Mouse (Mus musculus): ENCODE measurements around the gene Rapgef6. TPM values are rescaled to one million over a fixed set of nuclear protein-coding genes. Genes with fewer than 3 reads are reported as not detected.

Gene Rapgef6
- polyA plus RNA-seq, 1 experiment from 2014 or later = 40.9 TPM

DNA sequence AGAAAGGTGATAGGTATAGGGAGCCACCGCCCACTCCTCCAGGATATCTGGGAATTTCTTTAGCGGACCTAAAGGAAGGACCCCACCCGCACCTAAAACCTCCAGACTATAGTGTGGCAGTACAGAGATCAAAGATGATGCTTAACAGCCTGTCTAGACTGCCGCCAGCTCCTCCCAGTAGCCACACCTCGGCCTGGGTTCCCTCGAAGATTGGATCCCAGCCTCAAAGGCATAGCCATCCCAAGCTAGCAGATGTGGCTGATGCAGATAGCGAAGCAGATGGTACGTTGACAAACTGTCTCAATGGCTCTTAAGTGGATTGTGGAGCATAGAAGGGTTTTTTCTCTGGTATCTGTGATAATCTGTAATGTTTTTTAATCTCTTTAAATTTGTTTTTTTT is 171.6 kb downstream of the Rapgef6 start:
- H3K4me2 ChIP-seq (ENCODE audit: low read length) = no peak overlapping the region
- no peaks in the 10 kb centered on the region for H3K4me1 ChIP-seq (replicated peaks; ENCODE audit: control insufficient read depth, insufficient read depth, low read length)
- no peak overlapping the region for H3K27ac ChIP-seq (ENCODE audit: low read length)
- no peak overlapping the region for H3K4me3 ChIP-seq (replicated peaks; ENCODE audit: low read length)
- H3K36me3 ChIP-seq (ENCODE audit: control insufficient read depth, insufficient read depth) = peaks cover 16% of the 10 kb centered on the region
- no peaks in the 10 kb centered on the region for H3K27me3 ChIP-seq (replicated peaks; ENCODE audit: control insufficient read depth, insufficient read depth, low read length)
- no peak overlapping the region for H3K9ac ChIP-seq (replicated peaks; ENCODE audit: low read depth, low read length)
- no peak for ATAC-seq
- WGBS = 80% methylated on average over 8 of the region's 8 CpGs
- H3K9me3 ChIP-seq (ENCODE audit: control insufficient read depth, low read length) = no peaks in the 10 kb centered on the region

DNA sequence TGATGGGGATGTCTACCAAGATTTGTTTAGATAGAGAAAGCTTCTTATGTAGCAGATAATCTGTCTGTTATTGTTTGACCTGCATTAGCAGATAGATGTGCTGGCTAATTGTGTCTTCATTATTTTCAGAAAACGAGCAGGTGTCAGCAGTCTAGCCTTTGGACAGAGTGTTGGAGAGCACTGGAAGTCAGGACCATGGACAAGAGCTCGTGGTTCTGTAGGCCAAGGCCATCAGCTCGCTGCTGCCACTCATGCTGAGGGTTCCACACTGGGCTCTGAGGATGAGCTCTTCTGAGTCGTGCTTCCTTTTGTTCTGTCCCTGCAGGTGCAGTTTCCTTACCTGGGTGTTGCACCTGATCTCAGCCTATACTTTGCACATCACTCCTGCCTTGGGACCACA is 173.3 kb downstream of the Rapgef6 start:
- Histone ChIP-seq H3K4me1 (replicated peaks; ENCODE audit: control insufficient read depth, insufficient read depth, low read length) (no peaks in the 10 kb centered on the region), H3K4me3 (replicated peaks; ENCODE audit: low read length) (no peak overlapping the region), H3K9me3 (ENCODE audit: control insufficient read depth, low read length) (no peaks in the 10 kb centered on the region), H3K4me2 (ENCODE audit: low read length) (no peak overlapping the region), H3K9ac (replicated peaks; ENCODE audit: low read depth, low read length) (no peak overlapping the region), H3K27me3 (replicated peaks; ENCODE audit: control insufficient read depth, insufficient read depth, low read length) (no peaks in the 10 kb centered on the region), H3K27ac (ENCODE audit: low read length) (no peak overlapping the region), H3K36me3 (ENCODE audit: control insufficient read depth, insufficient read depth) (peaks cover 13% of the 10 kb centered on the region)
- 63% methylated on average over 4 of the region's 4 CpGs for WGBS
- ATAC-seq = no peak

- Histone ChIP-seq H3K36me3 (ENCODE audit: control insufficient read depth, insufficient read depth) (peaks cover 11% of the 10 kb centered on the region; the same call in 1 of the 2 replicates), H3K27ac (ENCODE audit: low read length) (no peak overlapping the region), H3K9ac (replicated peaks; ENCODE audit: low read depth, low read length) (no peak overlapping the region), H3K4me3 (replicated peaks; ENCODE audit: low read length) (no peak overlapping the region), H3K9me3 (ENCODE audit: control insufficient read depth, low read length) (no peaks in the 10 kb centered on the region), H3K4me2 (ENCODE audit: low read length) (no peak overlapping the region), H3K4me1 (replicated peaks; ENCODE audit: control insufficient read depth, insufficient read depth, low read length) (no peaks in the 10 kb centered on the region), H3K27me3 (replicated peaks; ENCODE audit: control insufficient read depth, insufficient read depth, low read length) (no peaks in the 10 kb centered on the region)
- WGBS = 89% methylated on average over 5 of the region's 5 CpGs
- ATAC-seq = no peak
These were observed 175.0 kb downstream of the Rapgef6 start for GRCm38 (mm10) chr11:54697611-54698010.

- Histone ChIP-seq H3K36me3 (ENCODE audit: control insufficient read depth, insufficient read depth) (peaks cover 11% of the 10 kb centered on the region; the same call in 1 of the 2 replicates), H3K9ac (replicated peaks; ENCODE audit: low read depth, low read length) (no peak overlapping the region), H3K27ac (ENCODE audit: low read length) (no peak overlapping the region), H3K4me3 (replicated peaks; ENCODE audit: low read length) (no peak overlapping the region), H3K27me3 (replicated peaks; ENCODE audit: control insufficient read depth, insufficient read depth, low read length) (no peaks in the 10 kb centered on the region), H3K4me1 (replicated peaks; ENCODE audit: control insufficient read depth, insufficient read depth, low read length) (no peaks in the 10 kb centered on the region), H3K9me3 (ENCODE audit: control insufficient read depth, low read length) (no peaks in the 10 kb centered on the region), H3K4me2 (ENCODE audit: low read length) (no peak overlapping the region)
- WGBS = 93% methylated on average over 7 of the region's 7 CpGs
- no peak for ATAC-seq
These were observed 176.0 kb downstream of the Rapgef6 start for GRCm38 (mm10) chr11:54698636-54699035.

DNA sequence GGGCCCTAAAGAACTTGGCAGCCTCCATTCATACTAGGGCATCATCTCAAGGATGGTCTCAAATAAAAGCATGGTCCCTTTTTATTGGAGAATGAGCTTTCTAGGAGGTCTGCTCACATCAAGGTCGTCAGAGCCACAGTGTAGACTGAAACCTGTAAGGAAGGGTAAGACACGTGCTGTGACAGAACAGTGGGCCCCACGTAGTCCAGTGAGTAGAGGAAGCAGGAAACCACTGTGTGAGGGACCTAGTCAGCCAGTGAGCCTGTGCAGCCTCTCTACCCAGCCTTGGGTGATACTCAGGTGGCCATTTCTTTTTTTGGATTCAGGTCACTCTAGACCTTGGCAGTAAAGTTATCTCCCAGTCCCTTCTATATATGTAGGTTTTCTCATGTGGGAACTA is 177.3 kb downstream of the Rapgef6 start:
- Histone ChIP-seq H3K27me3 (replicated peaks; ENCODE audit: control insufficient read depth, insufficient read depth, low read length) (no peaks in the 10 kb centered on the region), H3K9me3 (ENCODE audit: control insufficient read depth, low read length) (no peaks in the 10 kb centered on the region), H3K9ac (replicated peaks; ENCODE audit: low read depth, low read length) (no peak overlapping the region), H3K4me1 (replicated peaks; ENCODE audit: control insufficient read depth, insufficient read depth, low read length) (no peaks in the 10 kb centered on the region), H3K27ac (ENCODE audit: low read length) (no peak overlapping the region), H3K36me3 (ENCODE audit: control insufficient read depth, insufficient read depth) (peaks cover 9% of the 10 kb centered on the region; the same call in 1 of the 2 replicates), H3K4me2 (ENCODE audit: low read length) (no peak overlapping the region), H3K4me3 (replicated peaks; ENCODE audit: low read length) (no peak overlapping the region)
- no peak for ATAC-seq
- 87% methylated on average over 3 of the region's 3 CpGs for WGBS

- Histone ChIP-seq H3K36me3 (ENCODE audit: control insufficient read depth, insufficient read depth) (peaks cover 7% of the 10 kb centered on the region; the same call in 1 of the 2 replicates), H3K4me1 (replicated peaks; ENCODE audit: control insufficient read depth, insufficient read depth, low read length) (no peaks in the 10 kb centered on the region), H3K27ac (ENCODE audit: low read length) (no peak overlapping the region), H3K4me2 (ENCODE audit: low read length) (no peak overlapping the region), H3K27me3 (replicated peaks; ENCODE audit: control insufficient read depth, insufficient read depth, low read length) (no peaks in the 10 kb centered on the region), H3K9ac (replicated peaks; ENCODE audit: low read depth, low read length) (no peak overlapping the region), H3K4me3 (replicated peaks; ENCODE audit: low read length) (no peak overlapping the region), H3K9me3 (ENCODE audit: control insufficient read depth, low read length) (no peaks in the 10 kb centered on the region)
- ATAC-seq = no peak
- WGBS = 89% methylated on average over 8 of the region's 8 CpGs
These were observed 179.2 kb downstream of the Rapgef6 start for GRCm38 (mm10) chr11:54701848-54702247.

- Histone ChIP-seq H3K4me3 (replicated peaks; ENCODE audit: low read length) (no peak overlapping the region), H3K9ac (replicated peaks; ENCODE audit: low read depth, low read length) (no peak overlapping the region), H3K27ac (ENCODE audit: low read length) (no peak overlapping the region), H3K4me1 (replicated peaks; ENCODE audit: control insufficient read depth, insufficient read depth, low read length) (no peaks in the 10 kb centered on the region), H3K4me2 (ENCODE audit: low read length) (no peak overlapping the region), H3K27me3 (replicated peaks; ENCODE audit: control insufficient read depth, insufficient read depth, low read length) (no peaks in the 10 kb centered on the region), H3K9me3 (ENCODE audit: control insufficient read depth, low read length) (no peaks in the 10 kb centered on the region), H3K36me3 (ENCODE audit: control insufficient read depth, insufficient read depth) (no peaks in the 10 kb centered on the region)
- 33% methylated on average over 4 of the region's 4 CpGs for WGBS
- ATAC-seq = peak; percentile 31; the same call in 1 of the 2 replicates
These were observed 180.7 kb downstream of the Rapgef6 start for GRCm38 (mm10) chr11:54703306-54703705.

- Histone ChIP-seq H3K9ac (replicated peaks; ENCODE audit: low read depth, low read length) (no peak overlapping the region), H3K4me2 (ENCODE audit: low read length) (no peak overlapping the region), H3K36me3 (ENCODE audit: control insufficient read depth, insufficient read depth) (no peaks in the 10 kb centered on the region), H3K9me3 (ENCODE audit: control insufficient read depth, low read length) (no peaks in the 10 kb centered on the region), H3K4me1 (replicated peaks; ENCODE audit: control insufficient read depth, insufficient read depth, low read length) (0 out of 2 replicates have a peak, but pooled peaks cover 3% of the 10 kb centered on the region), H3K27me3 (replicated peaks; ENCODE audit: control insufficient read depth, insufficient read depth, low read length) (no peaks in the 10 kb centered on the region), H3K27ac (ENCODE audit: low read length) (no peak overlapping the region), H3K4me3 (replicated peaks; ENCODE audit: low read length) (no peak overlapping the region)
- WGBS = 92% methylated on average over 2 of the region's 2 CpGs
- no peak for ATAC-seq
These were observed 185.5 kb downstream of the Rapgef6 start for GRCm38 (mm10) chr11:54708153-54708552.

- WGBS = 38% methylated on average over 2 of the region's 2 CpGs
- no peaks in the 10 kb centered on the region for H3K36me3 ChIP-seq (ENCODE audit: control insufficient read depth, insufficient read depth)
- ATAC-seq = peak; percentile 52; the same call in 1 of the 2 replicates
These were observed 187.0 kb downstream of the Rapgef6 start for GRCm38 (mm10) chr11:54709645-54710044.

More at GRCm38 (mm10) chr11:54709645-54710044, 187.0 kb downstream of the Rapgef6 start:
- Histone ChIP-seq H3K27ac (ENCODE audit: low read length) (no peak overlapping the region), H3K4me2 (ENCODE audit: low read length) (no peak overlapping the region), H3K9ac (replicated peaks; ENCODE audit: low read depth, low read length) (no peak overlapping the region), H3K4me3 (replicated peaks; ENCODE audit: low read length) (no peak overlapping the region), H3K4me1 (replicated peaks; ENCODE audit: control insufficient read depth, insufficient read depth, low read length) (0 out of 2 replicates have a peak, but pooled peaks cover 3% of the 10 kb centered on the region), H3K27me3 (replicated peaks; ENCODE audit: control insufficient read depth, insufficient read depth, low read length) (no peaks in the 10 kb centered on the region), H3K9me3 (ENCODE audit: control insufficient read depth, low read length) (no peaks in the 10 kb centered on the region)

Measured in forebrain, embryonic 16.5 days (tissue).